Mouse (Mus musculus) liver, embryonic 16.5 days (tissue): ENCODE results near the gene Ebf1. TPM values are rescaled to one million over a fixed set of nuclear protein-coding genes. Genes with fewer than 3 reads are reported as not detected.

Source experiments
- ATAC-seq: fragments of 200-750 bp; cut with Nextera tagmentation; 2 replicates; pipeline ENCODE4 v1.8.0; 2017; ENCODE audit warnings: low read depth, mild to moderate bottlenecking, moderate number of reproducible peaks, moderate library complexity
- H3K27ac ChIP-seq: fragments of 300-500 bp; sonication (generic); 2 replicates; pipeline ENCODE4 v1.5.1; 2014; ENCODE audit warnings: mild to moderate bottlenecking, low read length
- H3K27me3 ChIP-seq: fragments of 300-500 bp; sonication (generic); 2 replicates; pipeline ENCODE4 v1.6.1; 2014; ENCODE audit warnings: low read depth, low read length, mixed read lengths; ENCODE audit not compliant: control insufficient read depth, insufficient read depth
- H3K36me3 ChIP-seq: fragments of 300-500 bp; sonication (generic); 2 replicates; pipeline ENCODE4 v1.6.1; 2014; ENCODE audit warnings: mild to moderate bottlenecking; ENCODE audit not compliant: control insufficient read depth, insufficient read depth
- H3K4me1 ChIP-seq: fragments of 300-500 bp; sonication (generic); 2 replicates; pipeline ENCODE4 v1.6.1; 2014; ENCODE audit warnings: low read depth, low read length, mixed read lengths; ENCODE audit not compliant: control insufficient read depth
- H3K4me2 ChIP-seq: fragments of 300-500 bp; sonication (generic); 2 replicates; pipeline ENCODE4 v1.6.1; 2014; ENCODE audit warnings: low read depth, low read length, mixed read lengths
- H3K4me3 ChIP-seq: fragments of 300-500 bp; sonication (generic); 2 replicates; pipeline ENCODE4 v1.5.1; 2014; ENCODE audit warnings: low read depth, mild to moderate bottlenecking, low read length
- H3K9ac ChIP-seq: fragments of 300-500 bp; sonication (generic); 2 replicates; pipeline ENCODE4 v1.6.1; 2014; ENCODE audit warnings: low read depth, low read length
- H3K9me3 ChIP-seq: fragments of 300-500 bp; sonication (generic); replicated peaks from 2 replicates; pipeline ENCODE4 v1.6.1; 2016; ENCODE audit warnings: low read length; ENCODE audit not compliant: control insufficient read depth
- WGBS: fragments of 180-500 bp; shearing (Covaris S2); extraction: QIAGEN DNeasy Blood & Tissue Kit; methylation state at CpG from one replicate; pipeline ENCODE4 v1.1.7; 2014; ENCODE audit not compliant: insufficient replicate concordance; 5-methylcytosine and 5-hydroxymethylcytosine counted together
- polyA plus RNA-seq: library from polyadenylated mRNA; unstranded; fragments of >200 nt; fragmentation: Nextera tagmentation; extraction: Ambion mirVana; gene quantifications from 2 replicates; pipeline ENCODE4 v1.2.1, GENCODE M21; 2015

Ebf1 gene
- polyA plus RNA-seq, 1 experiment from 2014 or later, result 2.8 TPM

- no peaks in the 10 kb centered on the region for H3K36me3 ChIP-seq
- no peak overlapping the region for H3K9ac ChIP-seq
- WGBS, result 67% methylated on average over 9 of the region's 9 CpGs
- H3K9me3 ChIP-seq, result no peaks in the 10 kb centered on the region
- H3K27me3 ChIP-seq, result no peaks in the 10 kb centered on the region
- no peaks in the 10 kb centered on the region for H3K4me1 ChIP-seq
- H3K4me2 ChIP-seq, result no peak overlapping the region
- no peak overlapping the region for H3K27ac ChIP-seq
- no peak overlapping the region for H3K4me3 ChIP-seq
- no peak for ATAC-seq
These were observed 333.2 kb downstream of the Ebf1 start for GRCm38 (mm10) chr11:44950319-44950718.

GRCm38 (mm10) chr11:44951506-44951905 is 334.4 kb downstream of the Ebf1 start:
- Histone ChIP-seq H3K4me3 (no peak overlapping the region), H3K27me3 (no peaks in the 10 kb centered on the region), H3K9me3 (no peaks in the 10 kb centered on the region), H3K9ac (no peak overlapping the region), H3K27ac (no peak overlapping the region), H3K36me3 (no peaks in the 10 kb centered on the region), H3K4me1 (no peaks in the 10 kb centered on the region), H3K4me2 (no peak overlapping the region)
- no peak for ATAC-seq
- 30% methylated on average over 4 of the region's 4 CpGs for WGBS

GRCm38 (mm10) chr11:44953337-44953736 is 336.2 kb downstream of the Ebf1 start:
- no peaks in the 10 kb centered on the region for H3K9me3 ChIP-seq
- H3K4me1 ChIP-seq, result no peaks in the 10 kb centered on the region
- H3K27ac ChIP-seq, result no peak overlapping the region
- H3K4me3 ChIP-seq, result no peak overlapping the region
- no peak overlapping the region for H3K4me2 ChIP-seq
- no peaks in the 10 kb centered on the region for H3K36me3 ChIP-seq
- H3K27me3 ChIP-seq, result no peaks in the 10 kb centered on the region
- H3K9ac ChIP-seq, result no peak overlapping the region
- 51% methylated on average over 1 of the region's 1 CpGs for WGBS
- ATAC-seq, result no peak

- WGBS, result 73% methylated on average over 11 of the region's 11 CpGs
- no peak for ATAC-seq
- no peaks in the 10 kb centered on the region for H3K27me3 ChIP-seq
- H3K4me2 ChIP-seq, result no peak overlapping the region
- no peaks in the 10 kb centered on the region for H3K4me1 ChIP-seq
- no peaks in the 10 kb centered on the region for H3K36me3 ChIP-seq
- no peaks in the 10 kb centered on the region for H3K9me3 ChIP-seq
- no peak overlapping the region for H3K4me3 ChIP-seq
- H3K27ac ChIP-seq, result no peak overlapping the region
- no peak overlapping the region for H3K9ac ChIP-seq
These were observed 336.7 kb downstream of the Ebf1 start for GRCm38 (mm10) chr11:44953863-44954262.

- WGBS, result 69% methylated on average over 7 of the region's 7 CpGs
- no peaks in the 10 kb centered on the region for H3K4me1 ChIP-seq
- no peak overlapping the region for H3K27ac ChIP-seq
- ATAC-seq, result no peak
- H3K9ac ChIP-seq, result no peak overlapping the region
- no peak overlapping the region for H3K4me3 ChIP-seq
- no peaks in the 10 kb centered on the region for H3K36me3 ChIP-seq
- no peak overlapping the region for H3K4me2 ChIP-seq
- H3K9me3 ChIP-seq, result no peaks in the 10 kb centered on the region
- H3K27me3 ChIP-seq, result no peaks in the 10 kb centered on the region
These were observed 337.2 kb downstream of the Ebf1 start for GRCm38 (mm10) chr11:44954362-44954761.

GRCm38 (mm10) chr11:44962746-44963440 is 345.8 kb downstream of the Ebf1 start:
- no peaks in the 10 kb centered on the region for H3K36me3 ChIP-seq
- H3K4me3 ChIP-seq, result no peak overlapping the region
- H3K9ac ChIP-seq, result no peak overlapping the region
- no peaks in the 10 kb centered on the region for H3K27me3 ChIP-seq
- 69% methylated on average over 14 of the region's 14 CpGs for WGBS
- no peaks in the 10 kb centered on the region for H3K9me3 ChIP-seq
- H3K4me2 ChIP-seq, result no peak overlapping the region
- H3K27ac ChIP-seq, result no peak overlapping the region
- no peaks in the 10 kb centered on the region for H3K4me1 ChIP-seq
- no peak for ATAC-seq

- H3K9ac ChIP-seq, result no peak overlapping the region
- no peak overlapping the region for H3K4me3 ChIP-seq
- no peak overlapping the region for H3K27ac ChIP-seq
- 50% methylated on average over 4 of the region's 4 CpGs for WGBS
- no peaks in the 10 kb centered on the region for H3K27me3 ChIP-seq
- no peak for ATAC-seq
- H3K4me1 ChIP-seq, result no peaks in the 10 kb centered on the region
- no peak overlapping the region for H3K4me2 ChIP-seq
- H3K36me3 ChIP-seq, result no peaks in the 10 kb centered on the region
- H3K9me3 ChIP-seq, result no peaks in the 10 kb centered on the region
These were observed 351.9 kb downstream of the Ebf1 start for GRCm38 (mm10) chr11:44969011-44969410.

GRCm38 (mm10) chr11:44974271-44974670 is 357.2 kb downstream of the Ebf1 start:
- Histone ChIP-seq H3K36me3 (no peaks in the 10 kb centered on the region), H3K9me3 (no peaks in the 10 kb centered on the region), H3K9ac (no peak overlapping the region), H3K27ac (no peak overlapping the region), H3K4me1 (no peaks in the 10 kb centered on the region), H3K4me2 (no peak overlapping the region), H3K4me3 (no peak overlapping the region), H3K27me3 (no peaks in the 10 kb centered on the region)
- 56% methylated on average over 7 of the region's 7 CpGs for WGBS
- no peak for ATAC-seq

- Histone ChIP-seq H3K27me3 (no peaks in the 10 kb centered on the region), H3K9me3 (no peaks in the 10 kb centered on the region), H3K4me3 (no peak overlapping the region), H3K27ac (no peak overlapping the region), H3K4me2 (no peak overlapping the region), H3K9ac (no peak overlapping the region), H3K36me3 (no peaks in the 10 kb centered on the region), H3K4me1 (no peaks in the 10 kb centered on the region)
- 57% methylated on average over 2 of the region's 2 CpGs for WGBS
- no peak for ATAC-seq
These were observed 358.0 kb downstream of the Ebf1 start for GRCm38 (mm10) chr11:44975151-44975550.
